Mouse (Mus musculus) left cerebral cortex, adult 8-10 months (tissue): ENCODE data around the gene Gm49661. TPM values are rescaled to one million over a fixed set of nuclear protein-coding genes. Genes with fewer than 3 reads are reported as not detected.

Source experiments
- DNase-seq, 2 experiments: peaks; one replicate each; pipeline ENCODE4 v3.0.0; 2022; ENCODE audit warnings: low spot score in 2 of 2
- total RNA-seq, 4 experiments: library from RNA; stranded (reverse); gene quantifications; 2 replicates each; pipeline ENCODE4 v1.2.4; 2022

The Gm49661 gene
- total RNA-seq, 4 experiments from 2014 or later: 1.8 TPM; not detected in 3

DNA sequence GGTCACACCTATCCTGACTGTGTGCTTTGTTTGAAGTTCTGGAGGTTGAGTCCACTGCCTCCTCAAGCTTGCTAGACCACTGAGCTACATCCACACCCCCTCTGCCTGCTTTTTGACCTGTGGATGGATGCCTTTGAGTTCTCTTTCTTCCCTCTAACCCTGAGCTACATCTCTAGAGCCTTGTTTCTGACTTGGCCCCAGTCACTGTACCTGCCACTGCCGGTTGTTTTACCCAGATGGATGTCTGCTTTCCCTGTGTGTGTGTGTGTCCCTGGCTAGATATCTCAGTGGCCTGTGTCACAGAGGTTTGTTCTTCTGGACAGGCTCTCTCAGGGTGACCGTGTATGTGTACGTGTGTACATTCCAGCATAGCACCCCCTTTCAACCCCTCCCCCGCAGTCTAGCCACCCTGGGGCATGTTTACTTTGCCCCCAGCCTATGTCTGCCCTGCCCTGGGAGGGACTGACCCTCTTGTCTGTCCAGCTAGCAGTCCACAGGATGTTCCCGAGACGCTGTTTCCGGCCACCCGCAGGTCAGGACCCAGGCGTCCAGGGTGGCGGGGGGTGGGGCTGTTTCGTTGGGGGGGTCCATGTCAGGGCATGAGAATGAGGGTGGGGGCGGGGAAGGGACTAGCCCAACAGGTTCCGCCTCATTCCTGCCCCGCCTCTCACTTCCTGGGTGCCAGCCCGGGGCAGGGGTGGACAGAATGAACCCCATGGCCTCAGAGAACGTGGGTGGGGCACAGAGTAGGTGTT lies 15.2 kb upstream of the Gm49661 start:
- DNase-seq: no peak

GRCm38 (mm10) chr8:84982499-84983011 lies 13.3 kb upstream of the Gm49661 start:
- DNase-seq: no peak

DNA sequence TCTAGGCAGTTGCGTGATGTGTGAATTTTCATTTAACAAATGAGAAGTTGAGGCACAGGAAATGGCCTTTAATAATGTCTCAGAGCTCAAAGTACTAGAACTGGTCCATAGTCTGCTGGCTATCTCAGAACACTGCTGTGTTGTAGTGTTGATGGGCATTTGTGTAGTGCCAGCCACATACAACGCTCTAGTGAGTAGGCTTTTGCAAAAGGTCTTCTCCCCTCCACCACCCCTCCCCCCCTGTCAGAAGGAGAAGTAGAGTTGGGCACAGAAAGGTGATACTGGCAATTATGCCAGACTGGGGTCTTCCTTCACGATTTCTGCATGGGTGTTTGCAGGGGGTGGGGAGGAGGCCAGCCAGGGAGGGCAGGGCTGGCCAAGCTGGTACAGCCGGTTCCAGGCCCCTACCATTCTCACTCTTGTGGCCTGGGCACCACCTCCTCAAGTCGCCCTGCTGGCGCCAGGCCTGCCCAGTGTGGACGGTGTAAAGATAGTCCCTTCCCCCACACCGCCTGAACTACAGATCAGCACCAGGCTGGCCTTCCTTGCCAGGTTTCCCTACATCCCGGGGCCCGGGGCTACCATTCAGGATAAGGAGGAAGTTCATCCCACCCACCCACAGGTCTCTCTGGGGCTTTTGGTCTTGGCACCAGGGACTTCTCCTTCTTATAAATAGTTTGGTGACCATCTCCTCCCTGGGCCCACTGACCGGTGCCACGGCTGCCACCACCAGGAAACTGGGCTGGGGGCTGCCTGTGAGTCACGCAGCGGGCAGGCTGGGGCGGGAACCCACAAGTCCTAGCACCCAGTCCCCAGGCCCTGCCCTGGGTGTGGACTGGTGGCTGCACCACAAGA lies 12.6 kb upstream of the Gm49661 start:
- DNase-seq: no peak

GRCm38 (mm10) chr8:84980622-84981358 lies 11.6 kb upstream of the Gm49661 start:
- DNase-seq: peak in 1 of 2 experiments; percentile 68

- peak; percentile 77 to 94 for DNase-seq
Observed at GRCm38 (mm10) chr8:84979599-84980421, 10.6 kb upstream of the Gm49661 start.

- DNase-seq: peak; percentile 97
Observed at GRCm38 (mm10) chr8:84978248-84978940, 9.2 kb upstream of the Gm49661 start, which contains the start of gene Junb. Gene Junb (minus strand): TSS chr8:84978718.

DNA sequence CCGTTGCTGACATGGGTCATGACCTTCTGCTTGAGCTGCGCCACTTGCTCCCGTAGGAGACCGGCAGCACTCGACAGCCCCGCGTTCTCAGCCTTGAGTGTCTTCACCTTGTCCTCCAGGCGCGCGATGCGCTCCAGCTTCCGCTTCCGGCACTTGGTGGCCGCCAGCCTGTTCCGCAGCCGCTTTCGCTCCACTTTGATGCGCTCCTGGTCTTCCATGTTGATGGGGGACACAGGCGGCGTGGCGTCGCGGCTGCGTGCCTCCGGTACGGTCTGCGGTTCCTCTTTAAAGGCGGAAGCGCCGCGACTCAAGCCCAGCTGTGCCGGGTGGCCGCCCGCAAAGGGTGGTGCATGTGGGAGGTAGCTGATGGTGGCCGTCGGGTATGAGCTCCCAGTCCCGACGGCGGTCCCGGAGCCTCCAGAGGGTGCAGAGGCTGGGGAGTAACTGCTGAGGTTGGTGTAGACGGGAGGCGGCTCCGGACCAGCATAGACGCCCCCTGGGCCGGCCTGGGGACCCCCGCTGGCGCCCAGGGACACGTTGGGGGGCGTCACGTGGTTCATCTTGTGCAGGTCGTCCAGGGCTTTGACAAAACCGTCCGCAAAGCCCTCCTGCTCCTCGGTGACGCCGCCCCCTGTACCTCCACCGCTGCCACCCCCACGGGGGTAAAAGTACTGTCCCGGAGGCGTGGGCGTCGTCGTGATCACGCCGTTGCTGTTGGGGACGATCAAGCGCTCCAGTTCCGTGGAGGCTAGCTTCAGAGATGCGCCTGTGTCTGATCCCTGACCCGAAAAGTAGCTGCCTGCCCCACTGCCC lies 8.4 kb upstream of the Gm49661 start:
- DNase-seq: peak; percentile 64 to 71

DNA sequence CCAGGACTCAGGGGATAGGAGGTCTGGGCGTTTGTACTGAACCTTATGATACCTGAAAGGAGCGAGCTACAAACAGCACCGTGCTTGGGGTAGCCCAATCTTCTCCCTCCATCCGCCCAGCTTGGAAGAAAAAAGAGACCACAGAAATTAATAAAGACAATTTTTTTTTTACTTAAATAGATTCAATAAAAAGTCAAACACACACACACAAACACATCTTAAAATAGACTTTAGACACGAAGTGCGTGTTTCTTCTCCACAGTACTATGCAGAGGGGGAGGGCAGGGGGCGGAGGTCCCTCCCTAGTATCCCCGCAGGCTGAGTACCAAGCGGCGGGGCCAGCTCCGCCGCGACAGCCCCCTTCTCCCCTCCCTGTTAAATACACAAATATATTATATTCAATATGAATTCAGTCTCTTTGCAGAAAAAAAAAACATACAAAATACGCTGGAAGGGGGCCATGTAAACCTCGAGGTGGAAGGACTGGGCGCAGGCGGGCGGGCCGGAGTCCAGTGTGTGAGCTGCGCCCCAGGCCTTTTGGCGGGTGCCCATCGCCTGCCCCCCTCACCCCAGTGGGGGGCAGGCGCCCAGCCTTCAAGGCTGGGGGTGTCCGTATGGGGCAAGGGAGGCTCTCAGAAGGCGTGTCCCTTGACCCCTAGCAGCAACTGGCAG lies 7.7 kb upstream of the Gm49661 start:
- no peak for DNase-seq

- peak; percentile 88 to 93 for DNase-seq
Observed at GRCm38 (mm10) chr8:84976031-84976762, 7.0 kb upstream of the Gm49661 start.

DNA sequence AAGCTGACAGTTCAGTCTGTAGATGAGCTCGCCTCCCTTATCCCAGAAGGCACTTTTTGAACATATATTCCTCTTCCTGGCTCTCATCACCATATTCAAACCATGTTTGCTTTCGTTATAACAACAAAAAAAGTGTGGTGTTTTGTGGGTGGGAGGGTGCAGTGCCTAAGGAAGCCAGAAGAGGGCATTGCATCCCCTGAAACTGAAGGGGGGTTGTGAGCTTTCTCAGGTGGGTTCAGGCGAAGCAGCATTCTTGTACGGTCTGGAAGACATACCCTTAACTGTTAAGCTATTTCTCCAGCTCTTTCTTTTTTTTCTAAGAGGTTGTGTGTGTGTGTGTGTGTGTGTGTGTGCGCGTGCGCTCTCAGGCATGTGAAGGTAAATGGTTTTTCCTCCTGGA lies 6.2 kb upstream of the Gm49661 start:
- peak in 1 of 2 experiments; percentile 49 for DNase-seq

DNA sequence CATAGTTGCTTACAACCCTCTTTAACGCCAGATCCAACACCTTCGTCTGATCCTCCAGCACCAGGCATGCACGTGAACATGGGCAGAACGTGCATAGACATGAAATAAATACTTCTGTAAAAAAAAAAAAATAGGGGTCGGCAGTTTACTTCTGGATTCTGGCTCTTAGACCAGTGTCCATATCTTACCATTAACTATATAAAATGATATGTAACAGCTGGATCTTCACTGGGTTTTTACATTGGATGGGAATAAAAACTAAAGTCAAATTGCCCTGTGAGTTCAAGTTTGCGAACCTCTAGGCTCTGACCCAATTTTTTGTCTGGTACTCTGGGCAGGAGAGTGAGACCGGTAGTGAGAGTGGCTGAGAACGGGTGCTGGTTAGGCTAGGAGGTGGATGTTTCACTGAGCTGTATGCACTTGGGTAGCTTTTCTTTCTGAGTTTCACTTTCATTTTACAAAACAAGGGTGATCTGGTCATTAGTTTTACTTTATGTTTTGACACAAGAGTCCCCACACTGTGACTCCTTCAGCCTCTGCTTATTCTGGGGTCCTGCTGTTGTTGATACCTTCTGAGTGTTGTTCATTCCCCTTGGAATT lies 5.4 kb upstream of the Gm49661 start:
- no peak for DNase-seq

- DNase-seq: no peak
Observed at GRCm38 (mm10) chr8:84973803-84974542, 4.7 kb upstream of the Gm49661 start.

GRCm38 (mm10) chr8:84973079-84973478 lies 3.8 kb upstream of the Gm49661 start:
- no peak for DNase-seq

DNA sequence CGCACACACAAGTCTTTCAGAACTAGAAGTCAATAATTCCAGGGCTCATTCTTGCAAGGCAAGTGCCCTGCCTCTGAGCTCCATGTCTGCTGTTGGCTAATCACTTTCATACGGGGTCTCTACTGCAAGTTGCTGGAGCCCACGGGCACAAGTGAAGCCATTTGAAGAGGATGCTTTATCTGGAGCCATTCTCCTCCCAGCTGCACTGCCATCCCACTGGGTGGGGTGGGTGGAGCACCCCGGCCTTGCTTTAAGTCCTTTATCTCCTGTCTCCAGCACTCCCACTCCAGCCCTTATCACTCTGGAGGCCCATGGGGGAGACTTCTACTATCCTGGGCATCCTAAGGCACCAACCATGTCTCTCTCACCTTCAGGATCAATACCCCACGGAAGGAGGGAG lies 1.7 kb upstream of the Gm49661 start:
- DNase-seq: no peak

DNA sequence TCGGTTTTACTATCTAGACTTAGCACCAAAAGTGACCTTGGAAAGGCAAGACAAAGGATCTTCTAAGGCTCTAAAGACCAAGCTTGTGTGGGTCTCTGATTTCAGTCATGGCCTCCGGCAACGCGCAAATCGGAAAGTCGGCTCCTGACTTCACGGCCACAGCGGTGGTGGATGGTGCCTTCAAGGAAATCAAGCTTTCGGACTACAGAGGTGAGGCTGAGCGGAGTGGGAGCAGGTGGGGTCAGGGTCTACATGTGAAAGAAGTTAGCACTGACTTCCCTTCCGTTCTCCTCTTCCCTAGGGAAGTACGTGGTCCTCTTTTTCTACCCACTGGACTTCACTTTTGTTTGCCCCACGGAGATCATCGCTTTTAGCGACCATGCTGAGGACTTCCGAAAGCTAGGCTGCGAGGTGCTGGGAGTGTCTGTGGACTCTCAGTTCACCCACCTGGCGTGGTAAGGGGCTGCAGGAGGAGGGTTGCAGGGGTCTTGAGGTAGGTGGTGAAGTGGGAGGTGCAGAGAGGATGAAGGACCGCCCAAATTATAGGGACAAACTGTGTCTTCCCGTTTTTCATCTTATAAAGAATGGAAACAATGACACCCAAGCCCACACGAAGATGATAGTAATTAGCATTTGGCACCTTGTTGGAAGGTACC lies 1.0 kb upstream of the Gm49661 start:
- no peak for DNase-seq

DNA sequence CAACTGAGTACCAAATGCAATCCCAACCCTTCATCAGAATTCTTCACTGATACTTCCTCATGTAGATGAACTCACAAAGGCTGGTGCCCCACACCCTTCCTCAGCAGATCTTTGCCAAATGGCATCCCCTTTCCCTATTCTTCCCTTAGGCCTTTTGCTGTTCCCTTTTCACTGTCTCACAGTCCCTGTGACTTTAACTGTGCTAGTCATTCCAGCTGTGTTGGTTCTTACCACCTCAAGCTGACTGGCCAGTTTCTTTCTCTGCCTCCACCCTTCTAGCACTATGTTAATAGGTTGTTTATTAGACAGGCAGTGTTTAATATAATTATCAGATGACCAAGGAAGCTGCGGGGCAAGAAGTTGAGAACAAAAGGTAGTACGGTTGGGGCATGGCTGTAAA lies 583 bp downstream of the Gm49661 start:
- no peak for DNase-seq
